Mouse (Mus musculus): Measurements from ENCODE around the gene Scaf8.
"Not testable (repeated sequence)": the region's sequence is repeated elsewhere in the genome, so short reads cannot be mapped to it uniquely, and the experiment has no call there.

Gene Scaf8

GRCm38 (mm10) chr17:3115380-3115974 lies 705 bp downstream of the Scaf8 start:
- peak; percentile 80 to 83 for DNase-seq (ENCODE audit: low spot score in 2 of 2)

GRCm38 (mm10) chr17:3120949-3121348 lies 6.2 kb downstream of the Scaf8 start:
- DNase-seq (ENCODE audit: low spot score in 2 of 2) = not testable (repeated sequence)

DNA sequence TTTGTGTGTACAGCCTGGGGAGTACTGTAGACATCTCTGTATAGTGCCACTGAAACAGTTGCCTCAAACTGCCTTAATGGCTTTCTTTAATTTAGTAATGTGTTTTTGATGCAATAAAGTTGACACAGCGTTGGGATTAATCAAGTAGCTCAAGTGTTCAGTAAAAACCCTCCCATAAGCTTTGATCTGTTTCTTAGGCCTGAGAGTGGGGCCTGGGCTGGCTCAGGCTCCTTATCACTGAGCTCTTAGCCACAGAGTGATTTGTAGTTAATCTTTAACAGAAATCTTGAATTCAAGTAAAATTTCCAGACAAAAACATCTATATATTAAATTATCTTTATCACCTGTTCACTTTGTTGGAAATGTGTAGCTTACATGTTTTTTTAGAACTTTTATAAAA lies 8.8 kb downstream of the Scaf8 start:
- DNase-seq (ENCODE audit: low spot score in 2 of 2) = not testable (repeated sequence)

DNA sequence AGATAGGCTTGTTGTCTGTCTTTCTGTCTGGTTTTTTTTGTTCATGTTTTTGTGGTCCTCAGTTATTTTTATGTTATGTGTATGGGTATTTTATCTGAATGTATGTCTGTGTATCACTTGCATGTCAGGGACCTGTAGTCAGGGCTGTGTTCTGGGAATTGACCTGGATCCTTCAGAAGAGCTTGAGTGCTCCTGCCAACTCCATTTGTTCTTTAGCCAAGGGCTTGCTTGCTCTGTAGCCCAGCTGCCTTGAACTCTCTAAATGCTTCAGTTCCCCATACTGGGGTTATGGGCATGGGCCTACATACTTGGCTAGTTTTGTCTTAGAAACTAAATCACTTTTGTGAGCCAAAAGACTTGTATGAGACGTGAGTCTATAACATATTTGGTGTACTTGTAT lies 13.9 kb downstream of the Scaf8 start:
- DNase-seq (ENCODE audit: low spot score in 2 of 2) = no peak

- no peak for DNase-seq (ENCODE audit: low spot score in 2 of 2)
These were observed 15.0 kb downstream of the Scaf8 start for GRCm38 (mm10) chr17:3129791-3130190.

DNA sequence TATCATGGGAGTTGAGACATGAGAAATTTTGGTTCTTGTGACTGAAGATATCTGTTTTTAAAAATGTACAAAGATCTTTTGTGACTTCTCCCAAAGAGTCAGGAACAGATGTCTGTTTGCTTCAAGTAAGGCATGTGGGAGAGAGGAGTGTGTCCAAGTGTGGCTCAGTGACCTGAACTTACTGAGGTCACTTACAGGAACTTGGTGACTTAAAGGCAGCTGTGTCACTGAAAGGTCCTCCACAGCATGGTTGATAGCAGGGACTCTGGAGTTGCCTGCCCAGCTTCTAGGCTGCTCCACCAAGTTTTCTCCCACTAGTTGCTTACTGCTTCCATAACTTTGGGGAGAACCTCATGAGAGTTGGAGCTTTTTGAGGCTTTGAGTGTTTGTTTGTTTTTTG lies 20.6 kb downstream of the Scaf8 start:
- DNase-seq (ENCODE audit: low spot score in 2 of 2) = no peak

GRCm38 (mm10) chr17:3136127-3136526 lies 21.4 kb downstream of the Scaf8 start:
- no peak for DNase-seq (ENCODE audit: low spot score in 2 of 2)

GRCm38 (mm10) chr17:3138387-3138786 lies 23.6 kb downstream of the Scaf8 start:
- DNase-seq (ENCODE audit: low spot score in 2 of 2) = no peak

GRCm38 (mm10) chr17:3140100-3140499 lies 25.3 kb downstream of the Scaf8 start:
- no peak for DNase-seq (ENCODE audit: low spot score in 2 of 2)

DNA sequence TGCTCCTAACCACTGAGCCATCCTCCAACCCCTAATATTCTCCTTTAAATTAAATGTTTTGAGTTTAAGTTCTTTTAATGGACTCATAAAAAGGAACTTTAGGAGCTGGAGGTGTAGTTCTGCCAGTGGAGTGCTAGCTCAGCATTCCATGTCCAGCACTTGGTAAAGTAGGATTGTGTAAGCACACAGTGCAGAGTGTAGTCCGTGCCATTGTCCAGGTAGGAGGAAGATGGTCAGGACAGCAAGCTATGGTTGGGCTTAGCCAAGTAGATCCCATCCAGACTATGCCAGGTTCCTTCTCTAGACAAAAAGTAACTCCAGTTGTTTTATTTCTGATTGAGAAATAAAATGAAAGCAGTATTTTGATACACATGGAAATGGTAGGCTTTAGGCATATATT lies 34.1 kb downstream of the Scaf8 start:
- DNase-seq (ENCODE audit: low spot score in 2 of 2) = no peak

DNA sequence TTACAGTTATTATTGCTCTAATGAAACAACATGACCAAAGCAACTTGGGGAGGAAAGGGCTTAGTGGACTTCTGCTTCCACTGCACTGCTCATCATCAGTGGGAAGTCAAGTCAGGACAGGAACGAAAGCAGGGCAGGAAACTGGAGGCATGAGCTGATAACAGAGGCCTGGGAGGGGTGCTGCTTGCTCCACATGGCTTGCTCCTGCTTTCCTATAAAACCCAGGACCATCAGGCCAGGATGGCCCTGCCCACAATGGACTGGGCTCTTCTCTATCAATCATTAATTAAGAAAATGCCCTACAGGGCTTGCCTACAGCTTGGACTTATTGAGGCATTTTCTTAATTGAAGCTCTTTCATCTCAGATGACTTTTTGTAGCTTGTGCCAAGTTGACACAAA lies 34.8 kb downstream of the Scaf8 start:
- no peak for DNase-seq (ENCODE audit: low spot score in 2 of 2)

- not testable (repeated sequence) for DNase-seq (ENCODE audit: low spot score in 2 of 2)
These were observed 35.9 kb downstream of the Scaf8 start for GRCm38 (mm10) chr17:3150701-3151100.

DNA sequence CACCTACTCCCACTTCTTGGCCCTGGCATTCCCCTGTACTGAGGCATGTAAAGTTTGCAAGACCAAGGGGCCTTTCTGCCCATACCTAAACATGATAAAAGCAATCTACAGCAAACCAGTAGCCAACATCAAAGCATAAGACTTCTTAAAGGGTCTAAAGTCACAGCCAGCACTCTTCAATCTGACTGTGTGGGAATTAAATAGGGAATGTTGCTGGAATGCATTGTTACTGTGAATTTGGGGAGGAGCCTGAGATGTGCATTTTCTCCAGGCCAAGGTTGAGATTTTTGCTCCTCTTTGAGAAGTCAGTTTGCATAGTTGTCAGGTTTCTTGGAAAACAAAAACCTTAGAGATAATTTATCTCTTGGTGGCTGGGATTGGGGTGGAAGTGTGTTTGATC lies 36.4 kb downstream of the Scaf8 start:
- no peak for DNase-seq (ENCODE audit: low spot score in 2 of 2)

GRCm38 (mm10) chr17:3156176-3156575 lies 41.4 kb downstream of the Scaf8 start:
- DNase-seq (ENCODE audit: low spot score in 2 of 2) = peak; percentile 47 to 58

GRCm38 (mm10) chr17:3157016-3157415 lies 42.2 kb downstream of the Scaf8 start:
- DNase-seq (ENCODE audit: low spot score in 2 of 2) = no peak

DNA sequence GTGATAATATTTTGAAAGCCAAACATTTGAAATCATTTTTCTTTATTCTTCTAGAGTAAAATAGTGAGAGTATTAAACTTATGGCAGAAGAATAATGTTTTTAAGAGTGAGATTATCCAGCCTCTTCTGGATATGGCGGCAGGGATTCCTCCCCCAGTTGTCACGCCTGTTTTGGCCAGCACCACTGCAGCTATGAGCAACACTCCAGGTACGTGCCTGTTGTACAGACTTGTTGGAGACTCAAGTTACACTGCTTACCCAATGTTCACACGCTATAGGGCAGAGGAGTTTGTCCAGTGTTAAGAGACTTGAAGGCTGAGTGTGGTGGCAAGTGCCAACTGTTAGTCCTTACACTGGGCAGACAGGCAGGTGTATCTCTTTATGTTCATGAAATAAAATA lies 48.1 kb downstream of the Scaf8 start:
- no peak for DNase-seq (ENCODE audit: low spot score in 2 of 2)

DNA sequence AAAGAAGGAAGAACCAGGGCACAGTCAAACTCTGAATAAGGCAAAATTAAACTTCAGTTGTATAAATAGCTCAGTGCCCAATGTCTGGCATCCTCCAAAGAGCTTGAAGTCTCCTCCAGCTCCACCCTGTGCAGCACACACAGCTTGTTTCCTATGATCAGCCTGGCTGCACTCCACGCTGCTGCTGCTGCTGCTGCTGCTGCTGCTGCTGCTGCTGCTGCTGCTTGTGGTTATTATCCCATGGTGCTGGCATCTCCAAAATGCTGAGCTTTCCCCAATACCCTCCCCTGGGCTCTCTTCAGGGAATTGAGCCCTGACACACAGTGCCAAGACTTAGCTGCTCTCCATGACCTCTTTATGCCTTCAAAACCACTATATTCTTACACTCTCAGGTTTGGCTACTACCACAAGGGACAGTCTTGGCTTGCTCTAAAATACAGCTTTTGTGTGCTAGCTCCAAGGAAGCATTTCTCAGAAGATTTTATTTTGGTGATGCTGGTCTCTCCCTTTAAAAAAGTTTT lies 65.7 kb downstream of the Scaf8 start:
- not testable (repeated sequence) for DNase-seq (ENCODE audit: low spot score in 2 of 2)

DNA sequence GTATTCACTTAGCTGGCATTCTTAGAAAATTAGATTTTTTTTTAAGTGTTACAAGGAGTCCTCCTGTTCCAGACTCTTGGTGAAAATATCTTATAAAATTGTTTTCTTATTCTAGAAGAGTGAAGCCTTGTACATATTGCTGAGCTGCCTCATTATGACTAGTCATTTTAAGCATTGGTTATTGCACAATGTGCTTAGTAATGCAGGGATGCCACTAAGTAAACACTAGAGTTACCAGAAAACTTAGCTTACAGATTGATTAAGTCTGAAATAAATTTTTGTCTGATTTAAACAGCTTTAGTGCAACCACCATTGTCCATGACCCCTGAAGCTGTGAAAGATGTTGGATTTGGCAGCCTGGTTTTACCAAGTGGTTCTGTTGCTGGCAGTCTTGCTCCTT lies 80.7 kb downstream of the Scaf8 start:
- not testable (repeated sequence) for DNase-seq (ENCODE audit: low spot score in 2 of 2)

DNA sequence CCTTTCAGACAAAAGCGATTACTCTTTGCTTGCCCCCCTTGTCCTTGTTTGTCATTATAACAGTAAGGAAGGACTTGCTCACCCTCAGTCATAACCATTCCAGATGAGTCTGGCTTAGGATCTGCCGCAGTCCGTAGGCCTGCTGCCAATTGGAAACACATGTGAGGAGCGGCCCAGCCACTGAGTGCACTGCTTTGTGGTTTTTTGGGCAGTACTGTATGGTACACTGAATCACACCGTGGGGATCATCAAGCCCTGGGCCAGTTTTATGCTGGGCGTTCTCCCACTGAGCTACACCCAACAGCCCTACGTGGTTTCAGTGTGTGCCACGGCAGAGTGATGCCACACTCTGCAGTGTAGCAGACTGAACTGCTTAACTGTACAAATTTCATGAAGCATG lies 85.6 kb downstream of the Scaf8 start:
- DNase-seq (ENCODE audit: low spot score in 2 of 2) = no peak

DNA sequence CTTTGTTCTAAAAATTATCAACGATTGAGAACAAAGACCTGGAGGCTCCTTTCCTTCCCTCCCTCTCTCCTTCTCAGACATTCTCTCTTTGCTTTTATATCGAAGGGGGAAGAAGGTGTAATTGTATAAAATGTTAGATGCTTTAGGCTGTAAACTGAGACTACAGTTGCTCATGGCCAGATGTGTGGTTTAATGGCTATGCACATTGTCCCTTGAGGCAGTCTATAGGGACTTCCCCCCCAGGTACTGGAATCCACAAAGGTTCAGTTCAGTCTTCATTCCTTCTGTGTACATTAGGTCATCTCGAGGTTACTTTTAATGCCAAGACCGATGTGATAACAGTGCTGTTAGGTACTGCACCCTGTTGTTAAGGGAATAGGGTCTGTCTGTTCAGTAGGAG lies 89.1 kb downstream of the Scaf8 start:
- DNase-seq (ENCODE audit: low spot score in 2 of 2) = no peak

- no peak for DNase-seq (ENCODE audit: low spot score in 2 of 2)
These were observed 90.1 kb downstream of the Scaf8 start for GRCm38 (mm10) chr17:3204826-3205405.

GRCm38 (mm10) chr17:3206527-3207398 lies 92.0 kb downstream of the Scaf8 start:
- no peak for DNase-seq (ENCODE audit: low spot score in 2 of 2)

All from natural killer cell, adult 2 months (primary cell).